Comparison of ENCODE assay signal across 11 mouse cellular contexts in genomic region chr11:120029431-120030144, GRCm38 (mm10). TPM values are rescaled to one million over a fixed set of nuclear protein-coding genes. Genes with fewer than 3 reads are reported as not detected.
DNase-seq lines count a peak whose midpoint lies in the region; ATAC-seq lines count a peak whose summit lies in the region.
"Had no signal": no experiment of that assay in that cellular context is flagged by ENCODE, and none has a peak within 500 bp of the region (broad histone marks: within the 10 kb centered on the region; RNA-seq: fewer than 3 reads in every experiment).

No protein-coding gene starts in this region.

- H3K9me3 ChIP-seq in lung, embryonic 15.5 days: no peaks in the 10 kb centered on the region
- H3K9me3 ChIP-seq: embryonic facial prominence, embryonic 13.5 days; neural tube, embryonic 12.5 days had no signal

- no peaks in the 10 kb centered on the region for H3K36me3 ChIP-seq in lung, embryonic 15.5 days
- H3K36me3 ChIP-seq: embryonic facial prominence, embryonic 13.5 days; neural tube, embryonic 12.5 days had no signal

- 0 out of 2 replicates have a peak, but pooled peaks have one; percentile 26 for ATAC-seq in lung, embryonic 15.5 days (ENCODE audit: borderline replicate concordance, extremely low read depth, low FRiP score, low TSS enrichment)

- H3K27me3 ChIP-seq in lung, embryonic 15.5 days: no peaks in the 10 kb centered on the region
- H3K27me3 ChIP-seq: embryonic facial prominence, embryonic 13.5 days; neural tube, embryonic 12.5 days had no signal

- H3K4me2 ChIP-seq in lung, embryonic 15.5 days: no peak overlapping the region
- H3K4me2 ChIP-seq: embryonic facial prominence, embryonic 13.5 days; neural tube, embryonic 12.5 days had no signal

- no peak overlapping the region for H3K27ac ChIP-seq in lung, embryonic 15.5 days
- H3K27ac ChIP-seq: embryonic facial prominence, embryonic 13.5 days; neural tube, embryonic 12.5 days had no signal

- WGBS in lung, embryonic 15.5 days: 38% methylated on average over 9 of the region's 9 CpGs

- H3K4me1 ChIP-seq in lung, embryonic 15.5 days: peaks cover 10% of the 10 kb centered on the region

- H3K9ac ChIP-seq in lung, embryonic 15.5 days: no peak overlapping the region
- H3K9ac ChIP-seq: neural tube, embryonic 12.5 days had no signal

- H3K4me3 ChIP-seq in lung, embryonic 15.5 days: no peak overlapping the region
- H3K4me3 ChIP-seq: embryonic facial prominence, embryonic 13.5 days; neural tube, embryonic 12.5 days had no signal

- peak; percentile 75 for DNase-seq in cerebellum, adult 11-12 months
- DNase-seq in cerebellum, postnatal 4 days (ENCODE audit: low spot score in 2 of 2): no peak
- DNase-seq in lung, adult 18-20 months: no peak
- DNase-seq in kidney, adult 18-20 months: peak; percentile 84
- peak; percentile 32 for DNase-seq in retina, embryonic 14.5 days (ENCODE audit: low spot score)
- DNase-seq in spleen, adult 12 weeks (ENCODE audit: low spot score): no peak
- DNase-seq in right cerebral cortex, adult 18-20 months: no peak
- DNase-seq: gastrocnemius, postnatal 14 days had no signal

RNA-seq across cellular contexts. Expression of gene Aatk, which starts 17.4 kb away (rescaled TPM):
- polyA plus RNA-seq in lung, embryonic 15.5 days (2015; fragmentation: Nextera tagmentation; extraction: Ambion mirVana): 2.1 and 3.3 TPM in 2 replicates

RNA-seq across cellular contexts. Expression of gene Cep131, which starts 57.0 kb away (rescaled TPM):
- 22.0 and 28.8 TPM in 2 replicates for polyA plus RNA-seq in lung, embryonic 15.5 days (2015; fragmentation: Nextera tagmentation; extraction: Ambion mirVana)

Comparison
In these comparisons a context has a peak if more than half of its experiments do, and no peak if none do; other contexts are left out.
1. DNase-seq: peak in cerebellum, adult 11-12 months (single experiment), kidney, adult 18-20 months (single experiment) and retina, embryonic 14.5 days (single experiment); none in cerebellum, postnatal 4 days (0 of 2), lung, adult 18-20 months (0 of 2), spleen, adult 12 weeks (single experiment) and right cerebral cortex, adult 18-20 months (single experiment).